Mouse (Mus musculus): ENCODE results near the gene Cnpy1. TPM values are rescaled to one million over a fixed set of nuclear protein-coding genes. Genes with fewer than 3 reads are reported as not detected.
A peak's percentile ranks its signal among the peaks of the same experiment; 100 is the strongest.

The Cnpy1 gene
- total RNA-seq (2012; rRNA removed) (not detected in 2 replicates), polyA plus RNA-seq (2012; ENCODE audit: insufficient read depth in 1 of 2, insufficient read length in 2 of 2, low read depth in 1 of 2, low replicate concordance in 2 of 2, missing spikeins in 1 of 2) (not detected)

DNA sequence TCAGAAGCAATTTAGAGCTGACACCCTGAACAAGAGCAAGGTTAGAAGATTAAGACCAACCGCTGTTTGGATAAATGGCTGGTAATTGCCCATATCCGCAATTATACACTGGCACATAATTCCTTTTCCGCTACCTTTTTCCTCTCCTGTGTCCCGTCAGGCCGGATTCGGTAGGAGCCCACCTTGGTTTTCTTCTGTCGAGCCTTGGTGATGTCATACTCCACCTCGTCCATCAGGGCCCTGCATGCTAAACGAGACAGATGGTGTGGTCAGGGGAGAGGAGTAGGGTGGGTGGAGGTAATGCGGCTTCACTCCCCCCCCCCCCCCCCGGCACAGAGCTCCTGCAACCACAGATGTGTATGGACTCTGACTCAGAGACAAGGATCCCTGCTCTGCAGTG is at the start of gene Cnpy1:
Gene Cnpy1 (minus strand): TSS at position 233 of the 400 bp plus-strand sequence.
- H3K4me3 ChIP-seq (ENCODE audit: control insufficient read depth in 1 of 2, insufficient read depth in 1 of 2, low read depth in 2 of 2, low read length in 2 of 2) = no peak within 1 kb of the TSS
- DNase-seq (ENCODE audit: low read depth, low spot score) = no peak
- no peak for TF ChIP-seq ETS1 (IDR thresholded peaks at IDR 0.05; ENCODE audit: low read depth, low read length)
- no peak for TF ChIP-seq RCOR1 (IDR thresholded peaks at IDR 0.05; ENCODE audit: low read depth, low read length)
- no peak for TF ChIP-seq ELF1 (IDR thresholded peaks at IDR 0.05; ENCODE audit: low read depth, low read length)
- no peaks in the 10 kb centered on the region for H3K27me3 ChIP-seq (ENCODE audit: control insufficient read depth in 1 of 2, insufficient read depth in 2 of 2, low read length in 2 of 2)
- no peaks in the 10 kb centered on the region for H3K79me2 ChIP-seq (ENCODE audit: control insufficient read depth, insufficient read depth, low read length, poor library complexity)
- H3K4me1 ChIP-seq (ENCODE audit: control insufficient read depth in 1 of 2, insufficient read depth in 2 of 2, low read length in 2 of 2) = no peaks in the 10 kb centered on the region
- no peaks in the 10 kb centered on the region for H3K9me3 ChIP-seq (replicated peaks; ENCODE audit: insufficient read depth, low read length)
- no peak within 1 kb of the TSS for H3K9ac ChIP-seq (ENCODE audit: control insufficient read depth, low read depth, low read length, poor library complexity, severe bottlenecking)
- H3K36me3 ChIP-seq (ENCODE audit: control insufficient read depth in 1 of 2, insufficient read depth in 2 of 2, low read length in 2 of 2) = no peaks in the 10 kb centered on the region
- H3K27ac ChIP-seq (ENCODE audit: control insufficient read depth, low read depth, low read length) = no peak within 1 kb of the TSS

DNA sequence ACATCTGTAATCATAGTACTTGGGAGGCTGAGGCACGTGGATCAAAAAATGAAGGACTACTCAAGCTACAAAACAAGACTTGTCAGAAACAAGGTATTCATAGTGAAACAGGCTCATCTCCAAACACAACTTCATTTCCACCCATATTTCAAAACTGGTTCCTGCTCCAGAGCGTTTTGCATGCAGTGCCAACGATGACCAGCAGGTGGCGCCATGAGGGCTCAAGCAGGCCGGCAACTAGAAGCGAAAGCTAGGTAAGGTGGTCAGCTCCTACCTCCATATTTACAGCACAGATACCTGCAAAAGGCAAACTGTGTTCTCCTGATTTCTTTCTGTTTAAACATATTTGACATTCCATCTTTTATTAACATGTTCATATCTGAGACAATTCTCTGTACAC is 48.4 kb upstream of the Cnpy1 start:
- peak; percentile 85 for DNase-seq (ENCODE audit: low read depth, low spot score)
- no peaks in the 10 kb centered on the region for H3K79me2 ChIP-seq (ENCODE audit: control insufficient read depth, insufficient read depth, low read length, poor library complexity)
- no peaks in the 10 kb centered on the region for H3K4me1 ChIP-seq (ENCODE audit: control insufficient read depth in 1 of 2, insufficient read depth in 2 of 2, low read length in 2 of 2)
- H3K36me3 ChIP-seq (ENCODE audit: control insufficient read depth in 1 of 2, insufficient read depth in 2 of 2, low read length in 2 of 2) = no peaks in the 10 kb centered on the region; a peak in 1 of 4 replicates
- H3K9me3 ChIP-seq (replicated peaks; ENCODE audit: insufficient read depth, low read length) = no peaks in the 10 kb centered on the region
- no peak overlapping the region for H3K4me3 ChIP-seq (ENCODE audit: control insufficient read depth in 1 of 2, insufficient read depth in 1 of 2, low read depth in 2 of 2, low read length in 2 of 2)
- no peak overlapping the region for H3K9ac ChIP-seq (ENCODE audit: control insufficient read depth, low read depth, low read length, poor library complexity, severe bottlenecking)
- no peaks in the 10 kb centered on the region for H3K27me3 ChIP-seq (ENCODE audit: control insufficient read depth in 1 of 2, insufficient read depth in 2 of 2, low read length in 2 of 2)
- no peak overlapping the region for H3K27ac ChIP-seq (ENCODE audit: control insufficient read depth, low read depth, low read length)
- peak; percentile 98 to 100 (median 99) for TF ChIP-seq CTCF (IDR thresholded peaks at IDR 0.05 in 2 of 3, conservative IDR thresholded peaks at IDR 0.05 in 1 of 3; ENCODE audit: control insufficient read depth in 1 of 3, insufficient read depth in 1 of 3, low read depth in 2 of 3, low read length in 3 of 3, poor library complexity in 1 of 3, severe bottlenecking in 1 of 3)
- peak; percentile 99 for TF ChIP-seq SMC3 (IDR thresholded peaks at IDR 0.05; ENCODE audit: low read depth, low read length)
- no peak for TF ChIP-seq USF2 (IDR thresholded peaks at IDR 0.05; ENCODE audit: borderline replicate concordance in 1 of 2, insufficient read depth in 1 of 2, low read depth in 1 of 2, low read length in 2 of 2)
- TF ChIP-seq RAD21 (IDR thresholded peaks at IDR 0.05; ENCODE audit: low read depth, low read length) = peak; percentile 83
- TF ChIP-seq ZC3H11A (IDR thresholded peaks at IDR 0.05; ENCODE audit: low read depth, low read length) = peak; percentile 83
- TF ChIP-seq MYB (IDR thresholded peaks at IDR 0.05; ENCODE audit: low read depth, low read length) = no peak
- TF ChIP-seq ZNF384 (IDR thresholded peaks at IDR 0.05; ENCODE audit: low read depth, low read length) = no peak
- no peak for TF ChIP-seq KAT2A (conservative IDR thresholded peaks at IDR 0.05; ENCODE audit: low read depth, low read length)

DNA sequence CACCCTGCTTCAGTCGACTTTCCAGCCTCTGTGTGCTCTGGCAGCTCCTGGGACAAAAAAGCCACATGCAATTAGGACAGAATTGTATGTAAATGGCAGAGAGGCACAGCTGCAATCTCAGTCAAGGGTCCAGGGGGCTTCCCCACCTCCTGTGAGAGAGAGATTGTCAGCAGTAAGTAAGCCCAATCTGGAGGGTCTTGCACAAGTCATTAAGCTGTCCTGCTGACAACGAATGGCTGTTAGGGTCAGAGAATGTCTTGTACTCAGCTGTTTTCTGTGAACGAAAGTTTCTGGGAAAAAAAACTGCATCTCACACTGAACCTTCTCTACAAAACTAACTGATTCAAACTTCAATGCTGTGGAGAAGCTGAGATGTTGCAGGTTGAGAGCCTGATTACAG is 46.7 kb upstream of the Cnpy1 start:
- Histone ChIP-seq H3K4me3 (ENCODE audit: control insufficient read depth in 1 of 2, insufficient read depth in 1 of 2, low read depth in 2 of 2, low read length in 2 of 2) (no peak overlapping the region), H3K27ac (ENCODE audit: control insufficient read depth, low read depth, low read length) (no peak overlapping the region), H3K79me2 (ENCODE audit: control insufficient read depth, insufficient read depth, low read length, poor library complexity) (no peaks in the 10 kb centered on the region), H3K9me3 (replicated peaks; ENCODE audit: insufficient read depth, low read length) (no peaks in the 10 kb centered on the region), H3K27me3 (ENCODE audit: control insufficient read depth in 1 of 2, insufficient read depth in 2 of 2, low read length in 2 of 2) (no peaks in the 10 kb centered on the region; a peak in 1 of 4 replicates), H3K9ac (ENCODE audit: control insufficient read depth, low read depth, low read length, poor library complexity, severe bottlenecking) (no peak overlapping the region), H3K4me1 (ENCODE audit: control insufficient read depth in 1 of 2, insufficient read depth in 2 of 2, low read length in 2 of 2) (no peaks in the 10 kb centered on the region), H3K36me3 (ENCODE audit: control insufficient read depth in 1 of 2, insufficient read depth in 2 of 2, low read length in 2 of 2) (no peaks in the 10 kb centered on the region; a peak in 1 of 4 replicates)
- no peak for TF ChIP-seq CTCF (IDR thresholded peaks at IDR 0.05 in 2 of 3, conservative IDR thresholded peaks at IDR 0.05 in 1 of 3; ENCODE audit: control insufficient read depth in 1 of 3, insufficient read depth in 1 of 3, low read depth in 2 of 3, low read length in 3 of 3, poor library complexity in 1 of 3, severe bottlenecking in 1 of 3)
- no peak for DNase-seq (ENCODE audit: low read depth, low spot score)
